Mouse (Mus musculus) cortical plate, adult 2 months (tissue): ENCODE measurements around the gene Mal.

Experiments used
- CTCF ChIP-seq: fragments of 200-500 bp; IDR thresholded peaks from 2 replicates; pipeline ENCODE4 v1.5.1; 2011; ENCODE audit warnings: mild to moderate bottlenecking, control low read depth, low read length; ENCODE audit not compliant: insufficient read depth; ENCODE audit errors: extremely low read depth
- POLR2A ChIP-seq: fragments of 200-500 bp; IDR thresholded peaks from 2 replicates; pipeline ENCODE4 v1.6.1; 2011; ENCODE audit warnings: mild to moderate bottlenecking, low read length, control low read depth; ENCODE audit not compliant: insufficient read depth; ENCODE audit errors: extremely low read depth

- TF ChIP-seq POLR2A (no peak), CTCF (no peak)
These were observed 23.9 kb downstream of the Mal start for GRCm38 (mm10) chr2:127632601-127633000.
